Mouse (Mus musculus): ENCODE measurements at regions not wholly inside any gene's neighbourhood (a gene's known extent, or its start where the extent isn't known, plus 50 kb on each side); places are given as distances from the start of the nearest gene placed in this dataset.

DNA sequence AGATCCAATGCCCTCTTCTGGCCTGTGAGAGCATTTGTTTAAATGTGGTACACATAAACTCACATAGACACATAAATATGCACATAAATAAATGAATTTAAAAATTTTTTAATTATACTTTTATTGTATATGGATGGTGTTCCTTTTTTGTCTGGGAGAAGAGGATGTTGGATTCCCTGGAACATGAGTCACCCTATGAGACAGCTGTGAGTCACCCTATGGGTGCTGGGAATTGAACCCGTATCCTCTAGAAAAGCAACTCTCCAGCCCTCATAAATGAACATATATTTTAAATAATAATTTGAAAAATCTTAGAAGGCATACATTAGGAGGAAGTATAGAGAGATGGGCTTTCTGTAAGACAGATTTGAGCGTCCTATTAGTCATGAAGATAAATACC lies 76.1 kb upstream of the Dynlt3 start:
- DNase-seq: no peak

- DNase-seq: no peak
Observed at GRCm38 (mm10) chrX:9742518-9742917, 79.7 kb upstream of the Dynlt3 start.

- peak; percentile 31 for DNase-seq
Observed at GRCm38 (mm10) chrX:9747305-9747938, 84.6 kb upstream of the Dynlt3 start.

DNA sequence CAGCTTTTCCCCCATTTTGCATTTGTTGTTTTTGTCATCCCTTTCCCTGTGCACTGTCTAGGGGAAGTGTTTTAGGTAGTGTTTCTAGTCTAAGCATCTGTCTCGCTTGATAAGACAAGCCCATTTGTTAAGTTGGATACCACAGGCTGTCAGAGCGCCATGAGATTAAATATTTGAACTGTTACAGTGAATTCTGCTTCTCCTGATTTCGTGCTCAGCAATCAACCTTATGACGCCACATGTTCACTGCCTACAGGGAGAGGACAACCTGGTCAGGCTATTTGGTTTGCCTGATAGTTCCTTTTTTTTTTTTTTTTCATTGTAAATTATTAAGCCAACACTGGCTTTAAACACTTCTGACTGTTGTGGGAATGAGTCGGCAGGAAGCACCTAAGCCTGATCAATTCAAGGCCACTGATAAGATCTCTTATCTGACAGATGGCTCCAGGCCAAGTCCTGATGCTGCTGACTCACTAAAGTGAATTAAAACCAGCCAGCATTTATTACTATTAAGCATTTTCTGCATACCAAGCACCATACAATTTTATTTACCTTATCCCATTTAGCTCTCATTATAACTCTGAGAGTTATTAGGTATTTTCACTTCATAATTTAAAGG lies 90.3 kb upstream of the Dynlt3 start:
- DNase-seq: no peak

GRCm38 (mm10) chrX:9769540-9769939 lies 77.2 kb upstream of the Hypm start:
- no peak for DNase-seq

GRCm38 (mm10) chrX:9777498-9777897 lies 69.2 kb upstream of the Hypm start:
- no peak for DNase-seq

- no peak for DNase-seq
Observed at GRCm38 (mm10) chrX:9789542-9789941, 57.2 kb upstream of the Hypm start.
